Mouse (Mus musculus) CH12.LX (cell line): ENCODE measurements around the gene Amotl2.

Experiments
- POLR2A ChIP-seq: IDR thresholded peaks from 2 replicates; pipeline ENCODE4 v1.6.1; 2011; ENCODE audit warnings: low read depth, mild to moderate bottlenecking, improper control_type of control experiment, low read length
- RCOR1 ChIP-seq: conservative IDR thresholded peaks from 2 replicates; pipeline ENCODE4 v1.6.1; 2012; ENCODE audit warnings: low read depth, mild to moderate bottlenecking, inconsistent platforms, low read length, improper control_type of control experiment

- TF ChIP-seq RCOR1 (no peak), POLR2A (no peak)
Observed at GRCm38 (mm10) chr9:102721406-102721978, 5.0 kb downstream of the Amotl2 start.
